22 mouse cellular contexts compared by ENCODE assay signal in the genomic region with DNA sequence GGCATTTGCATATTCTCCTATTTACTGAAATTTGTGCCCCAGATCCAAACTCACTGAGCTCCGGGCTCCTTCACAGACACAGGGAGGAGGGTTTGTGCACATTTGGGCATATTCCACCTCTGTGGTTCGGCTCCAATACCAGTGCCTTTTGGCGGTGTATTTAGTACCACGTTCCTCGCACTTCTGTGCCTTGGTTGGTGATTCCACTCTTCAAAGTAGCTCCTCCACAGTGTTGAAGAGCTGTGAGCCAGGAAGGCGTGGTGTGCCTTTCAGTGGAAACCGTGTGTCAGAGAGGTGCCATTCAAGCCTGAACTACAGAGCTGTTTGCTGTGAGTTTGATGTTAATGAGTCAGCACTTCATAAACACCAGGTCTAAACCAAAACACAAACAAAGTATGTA. TPM values are rescaled to one million over a fixed set of nuclear protein-coding genes. Genes with fewer than 3 reads are reported as not detected.
A peak's percentile ranks its signal among the peaks of the same experiment; 100 is the strongest.
DNase-seq lines count a peak whose midpoint lies in the region; ATAC-seq lines count a peak whose summit lies in the region.
"Had no signal": no experiment of that assay in that cellular context is flagged by ENCODE, and none has a peak within 500 bp of the region (broad histone marks: within the 10 kb centered on the region; RNA-seq: fewer than 3 reads in every experiment).

No protein-coding gene starts in this region.

- H3K4me2 ChIP-seq in heart, embryonic 12.5 days: no peak overlapping the region
- no peak overlapping the region for H3K4me2 ChIP-seq in midbrain, embryonic 11.5 days
- H3K4me2 ChIP-seq in midbrain, embryonic 15.5 days: no peak overlapping the region

- ATAC-seq in heart, embryonic 12.5 days (ENCODE audit: insufficient number of reproducible peaks, low FRiP score): no peak
- ATAC-seq in midbrain, embryonic 11.5 days (ENCODE audit: low FRiP score): no peak
- no peak for ATAC-seq in midbrain, embryonic 15.5 days (replicated peaks)
- ATAC-seq: activated CD4-positive, CD25-positive, alpha-beta regulatory T cell, adult 4 months; CD4-positive, CD25-positive, alpha-beta regulatory T cell, adult 4 months; Patski had no signal

- peak; percentile 50 for DNase-seq in heart, adult 11 months
- no peak for DNase-seq in heart, adult 9 months (ENCODE audit: low spot score in 2 of 2)
- peak; percentile 60 for DNase-seq in heart, embryonic 10.5 days (ENCODE audit: low spot score)
- peak; percentile 65 for DNase-seq in midbrain, embryonic 11.5 days (ENCODE audit: low spot score, missing footprints)
- DNase-seq: adrenal gland, adult 2 months; adrenal gland, adult 8-10 months; adrenal gland, postnatal 10 days; adrenal gland, postnatal 14 days; adrenal gland, postnatal 25 days; adrenal gland, postnatal 36 days; B cell, adult 2 months; cerebellum, adult 11 months; cerebellum, adult 11-12 months; cerebellum, adult 18-20 months had no signal

- no peak overlapping the region for H3K27ac ChIP-seq in heart, embryonic 10.5 days
- H3K27ac ChIP-seq in heart, embryonic 12.5 days (ENCODE audit: poor library complexity, severe bottlenecking): no peak overlapping the region
- no peak overlapping the region for H3K27ac ChIP-seq in midbrain, embryonic 11.5 days (ENCODE audit: low read depth, low read length)
- H3K27ac ChIP-seq in midbrain, embryonic 15.5 days: no peak overlapping the region

- no peaks in the 10 kb centered on the region for H3K9me3 ChIP-seq in heart, embryonic 10.5 days
- no peaks in the 10 kb centered on the region for H3K9me3 ChIP-seq in heart, embryonic 12.5 days (replicated peaks)
- no peaks in the 10 kb centered on the region for H3K9me3 ChIP-seq in midbrain, embryonic 11.5 days (ENCODE audit: control insufficient read depth, low read length)
- H3K9me3 ChIP-seq in midbrain, embryonic 15.5 days: no peaks in the 10 kb centered on the region

- H3K4me3 ChIP-seq in heart, embryonic 10.5 days: no peak overlapping the region
- no peak overlapping the region for H3K4me3 ChIP-seq in heart, embryonic 12.5 days
- H3K4me3 ChIP-seq in midbrain, embryonic 11.5 days (ENCODE audit: low read depth, low read length): no peak overlapping the region
- H3K4me3 ChIP-seq in midbrain, embryonic 15.5 days: no peak overlapping the region

- H3K9ac ChIP-seq in heart, embryonic 12.5 days: no peak overlapping the region
- H3K9ac ChIP-seq in midbrain, embryonic 11.5 days (ENCODE audit: low read length): no peak overlapping the region
- no peak overlapping the region for H3K9ac ChIP-seq in midbrain, embryonic 15.5 days

- peaks cover 6% of the 10 kb centered on the region; the same call in 1 of the 2 replicates for H3K4me1 ChIP-seq in heart, embryonic 10.5 days
- 0 out of 2 replicates have a peak, but pooled peaks cover 11% of the 10 kb centered on the region for H3K4me1 ChIP-seq in heart, embryonic 12.5 days (replicated peaks)
- H3K4me1 ChIP-seq in midbrain, embryonic 11.5 days (ENCODE audit: control insufficient read depth, insufficient read depth, low read length): no peaks in the 10 kb centered on the region
- H3K4me1 ChIP-seq in midbrain, embryonic 15.5 days: 0 out of 2 replicates have a peak, but pooled peaks cover 2% of the 10 kb centered on the region

- no peaks in the 10 kb centered on the region for H3K27me3 ChIP-seq in heart, embryonic 10.5 days (ENCODE audit: insufficient read depth, poor library complexity, severe bottlenecking)
- H3K27me3 ChIP-seq in heart, embryonic 12.5 days (replicated peaks): no peaks in the 10 kb centered on the region
- H3K27me3 ChIP-seq in midbrain, embryonic 11.5 days (ENCODE audit: control insufficient read depth, insufficient read depth, low read length): no peaks in the 10 kb centered on the region
- no peaks in the 10 kb centered on the region for H3K27me3 ChIP-seq in midbrain, embryonic 15.5 days (replicated peaks)
- H3K27me3 ChIP-seq: CH12.LX had no signal

- H3K36me3 ChIP-seq in heart, embryonic 10.5 days: no peaks in the 10 kb centered on the region
- no peaks in the 10 kb centered on the region for H3K36me3 ChIP-seq in heart, embryonic 12.5 days
- no peaks in the 10 kb centered on the region for H3K36me3 ChIP-seq in midbrain, embryonic 11.5 days (ENCODE audit: control insufficient read depth, insufficient read depth, low read length)
- no peaks in the 10 kb centered on the region for H3K36me3 ChIP-seq in midbrain, embryonic 15.5 days (replicated peaks)
- H3K36me3 ChIP-seq: G1E had no signal

- 81% methylated on average over 7 of the region's 7 CpGs for WGBS in heart, embryonic 10.5 days
- 76% methylated on average over 7 of the region's 7 CpGs for WGBS in heart, embryonic 12.5 days
- WGBS in midbrain, embryonic 11.5 days: 86% methylated on average over 7 of the region's 7 CpGs
- WGBS in midbrain, embryonic 15.5 days: 76% methylated on average over 7 of the region's 7 CpGs

RNA-seq across cellular contexts. Expression of a gene that starts 35.0 kb away (rescaled TPM):
- polyA plus RNA-seq in heart, embryonic 10.5 days (2016; fragmentation: Nextera tagmentation; extraction: Ambion mirVana): 0.70 and 0.78 TPM in 2 replicates
- 0.43 and 0.50 TPM in 2 replicates for polyA plus RNA-seq in heart, embryonic 12.5 days (2016; fragmentation: Nextera tagmentation; extraction: Ambion mirVana)
- polyA plus RNA-seq in midbrain, embryonic 11.5 days (2014; fragmentation: Nextera tagmentation; extraction: Ambion mirVana): 0.18 TPM in 2 replicates
- polyA plus RNA-seq in midbrain, embryonic 15.5 days (2015; fragmentation: Nextera tagmentation; extraction: Ambion mirVana): 7.1 and 7.3 TPM in 2 replicates
- polyA plus RNA-seq: C2C12, G1E had no signal

Comparison
In these comparisons a context has a peak if more than half of its experiments do, and no peak if none do; other contexts are left out.
1. DNase-seq: peak in heart, adult 11 months (single experiment), heart, embryonic 10.5 days (single experiment) and midbrain, embryonic 11.5 days (single experiment); none in heart, adult 9 months (0 of 2).